Mouse (Mus musculus): ENCODE measurements around the gene Chil6. TPM values are rescaled to one million over a fixed set of nuclear protein-coding genes. Genes with fewer than 3 reads are reported as not detected.

Chil6 gene
- 0.08 and 0.12 TPM in 2 replicates for polyA plus RNA-seq (2015; fragmentation: Nextera tagmentation; extraction: Ambion mirVana)

- no peak for DNase-seq (ENCODE audit: low spot score)
These were observed at the start of gene Chil6 for GRCm38 (mm10) chr3:106406082-106406481. Chil6 (minus strand) TSS chr3:106406182.

- peak; percentile 35 for DNase-seq (ENCODE audit: low spot score)
These were observed 46.6 kb upstream of the Chil6 start for GRCm38 (mm10) chr3:106452616-106453015.

GRCm38 (mm10) chr3:106449567-106449966 is 43.6 kb upstream of the Chil6 start:
- peak; percentile 93 for DNase-seq (ENCODE audit: low spot score)

GRCm38 (mm10) chr3:106448995-106449394 is 43.0 kb upstream of the Chil6 start:
- no peak for DNase-seq (ENCODE audit: low spot score)

- peak; percentile 76 for DNase-seq (ENCODE audit: low spot score)
These were observed 42.6 kb upstream of the Chil6 start for GRCm38 (mm10) chr3:106448571-106448970.

Other genes starting within 250 kb of the Chil6 start
- 1.1 and 1.6 TPM in 2 replicates for gene Chil3, start 238.6 kb downstream of the Chil6 start, polyA plus RNA-seq (2015; fragmentation: Nextera tagmentation; extraction: Ambion mirVana)
- gene Chil4, start 186.7 kb downstream of the Chil6 start, polyA plus RNA-seq (2015; fragmentation: Nextera tagmentation; extraction: Ambion mirVana) = 3.0 and 4.3 TPM in 2 replicates
- 60.8 and 65.8 TPM in 2 replicates for gene Dennd2d, start 76.2 kb upstream of the Chil6 start, polyA plus RNA-seq (2015; fragmentation: Nextera tagmentation; extraction: Ambion mirVana)
- gene Dram2, start 141.6 kb upstream of the Chil6 start, polyA plus RNA-seq (2015; fragmentation: Nextera tagmentation; extraction: Ambion mirVana) = 55.8 and 57.4 TPM in 2 replicates
- gene Cept1, start 141.6 kb upstream of the Chil6 start, polyA plus RNA-seq (2015; fragmentation: Nextera tagmentation; extraction: Ambion mirVana) = 65.4 and 66.8 TPM in 2 replicates

Data from thymus, postnatal 0 days (tissue).